Comparison of ENCODE assay signal across 30 mouse cellular contexts in genomic region chr17:12505708-12506107, GRCm38 (mm10). TPM values are rescaled to one million over a fixed set of nuclear protein-coding genes. Genes with fewer than 3 reads are reported as not detected.
DNase-seq lines count a peak whose midpoint lies in the region; ATAC-seq and TF ChIP-seq lines count a peak whose summit lies in the region.
"Had no signal": no experiment of that assay in that cellular context is flagged by ENCODE, and none has a peak within 500 bp of the region (broad histone marks: within the 10 kb centered on the region; RNA-seq: fewer than 3 reads in every experiment).

No protein-coding gene starts in this region.

- ATAC-seq in hindbrain, postnatal 0 days: no peak
- no peak for ATAC-seq in liver, embryonic 14.5 days (ENCODE audit: insufficient read depth)
- ATAC-seq: forebrain, embryonic 16.5 days; hindbrain, embryonic 16.5 days; intestine, postnatal 0 days; midbrain, embryonic 13.5 days had no signal

- H3K36me3 ChIP-seq in hindbrain, postnatal 0 days (ENCODE audit: insufficient read depth, low read length): no peaks in the 10 kb centered on the region
- no peaks in the 10 kb centered on the region for H3K36me3 ChIP-seq in hindbrain, embryonic 10.5 days
- peaks cover 8 to 45% of the 10 kb centered on the region in 2 experiments; a peak in 3 of 4 replicates for H3K36me3 ChIP-seq in MEL (ENCODE audit: control insufficient read depth in 1 of 2, insufficient read depth in 2 of 2, low read length in 2 of 2)
- no peaks in the 10 kb centered on the region for H3K36me3 ChIP-seq in liver, embryonic 14.5 days (replicated peaks; ENCODE audit: control insufficient read depth, insufficient read depth, low read depth)
- H3K36me3 ChIP-seq: embryonic facial prominence, embryonic 12.5 days; forebrain, embryonic 10.5 days; limb, embryonic 12.5 days; midbrain, embryonic 13.5 days; stomach, embryonic 15.5 days had no signal

- TF ChIP-seq POLR2A in MEL (IDR thresholded peaks at IDR 0.05; ENCODE audit: control insufficient read depth in 1 of 2, insufficient read depth in 1 of 2, low read depth in 1 of 2, low read length in 2 of 2, poor library complexity in 1 of 2): no peak

- peaks cover 35% of the 10 kb centered on the region for H3K27me3 ChIP-seq in hindbrain, postnatal 0 days (ENCODE audit: insufficient read depth, low read length)
- H3K27me3 ChIP-seq in hindbrain, embryonic 10.5 days (ENCODE audit: insufficient read depth, poor library complexity, severe bottlenecking): peaks cover 66% of the 10 kb centered on the region
- H3K27me3 ChIP-seq in MEL (ENCODE audit: control insufficient read depth in 1 of 2, insufficient read depth in 2 of 2, low read length in 2 of 2): no peaks in the 10 kb centered on the region
- H3K27me3 ChIP-seq in liver, embryonic 14.5 days (ENCODE audit: control insufficient read depth, insufficient read depth, low read length): peaks cover 24% of the 10 kb centered on the region

- DNase-seq in hindbrain, postnatal 0 days (ENCODE audit: low spot score): no peak
- no peak for DNase-seq in hindbrain, embryonic 10.5 days (ENCODE audit: low spot score)
- DNase-seq in 416B (ENCODE audit: low read depth) (peak; percentile 36), MEL (ENCODE audit: low read depth, low spot score) (peak; percentile 58)
- DNase-seq in liver, embryonic 14.5 days (ENCODE audit: low read depth in 3 of 3, low spot score in 3 of 3): no peak
- DNase-seq in left cerebral cortex, postnatal 10 days (ENCODE audit: extremely low spot score in 1 of 2, low spot score in 2 of 2): no peak
- no peak for DNase-seq in kidney, adult 8-10 months
- DNase-seq: adrenal gland, postnatal 10 days; cerebellum, adult 11 months; cerebellum, adult 9-10 months; cerebellum, postnatal 36 days; embryo, embryonic 11 days; gastrocnemius, postnatal 10 days; heart, postnatal 10 days; kidney, postnatal 14 days; layer of hippocampus, adult 9-11 months; lung, postnatal 36 days; right cerebral cortex, postnatal 25 days; thymus, postnatal 14 days had no signal

- peaks cover 58% of the 10 kb centered on the region for H3K79me2 ChIP-seq in MEL (ENCODE audit: control insufficient read depth, insufficient read depth, low read length, poor library complexity)

- no peak overlapping the region for H3K27ac ChIP-seq in hindbrain, postnatal 0 days
- no peak overlapping the region for H3K27ac ChIP-seq in hindbrain, embryonic 10.5 days
- peak overlapping the region; percentile 95 for H3K27ac ChIP-seq in MEL (ENCODE audit: control insufficient read depth, low read depth, low read length)
- no peak overlapping the region for H3K27ac ChIP-seq in liver, embryonic 14.5 days
- H3K27ac ChIP-seq: embryonic facial prominence, embryonic 12.5 days; forebrain, embryonic 10.5 days; limb, embryonic 12.5 days; midbrain, embryonic 13.5 days; stomach, embryonic 15.5 days had no signal

- no peak for TF ChIP-seq RAD21 in MEL (IDR thresholded peaks at IDR 0.05; ENCODE audit: low read depth, low read length)

- WGBS in hindbrain, postnatal 0 days: 80% methylated on average over 6 of the region's 6 CpGs
- WGBS in hindbrain, embryonic 10.5 days: 82% methylated on average over 6 of the region's 6 CpGs
- 14% methylated on average over 6 of the region's 6 CpGs for WGBS in liver, embryonic 14.5 days (ENCODE audit: insufficient replicate concordance)

- H3K4me3 ChIP-seq in hindbrain, postnatal 0 days (ENCODE audit: low read length): no peak overlapping the region
- H3K4me3 ChIP-seq in hindbrain, embryonic 10.5 days: no peak overlapping the region
- peak overlapping the region; percentile 84 to 92 for H3K4me3 ChIP-seq in MEL (ENCODE audit: control insufficient read depth in 1 of 2, insufficient read depth in 1 of 2, low read depth in 2 of 2, low read length in 2 of 2)
- no peak overlapping the region for H3K4me3 ChIP-seq in liver, embryonic 14.5 days (ENCODE audit: insufficient read depth in 1 of 2, low read depth in 2 of 2, low read length in 2 of 2)
- H3K4me3 ChIP-seq: embryonic facial prominence, embryonic 12.5 days; forebrain, embryonic 10.5 days; limb, embryonic 12.5 days; midbrain, embryonic 13.5 days; stomach, embryonic 15.5 days had no signal

- intact Hi-C loops in left cerebral cortex, postnatal 10 days (cut with DNase I): no loop called here

- TF ChIP-seq CTCF in hindbrain, postnatal 0 days (IDR thresholded peaks at IDR 0.05; ENCODE audit: low read depth): no peak
- TF ChIP-seq CTCF in MEL (IDR thresholded peaks at IDR 0.05 in 2 of 3, conservative IDR thresholded peaks at IDR 0.05 in 1 of 3; ENCODE audit: control insufficient read depth in 1 of 3, insufficient read depth in 1 of 3, low read depth in 2 of 3, low read length in 3 of 3, poor library complexity in 1 of 3, severe bottlenecking in 1 of 3): no peak
- no peak for TF ChIP-seq CTCF in liver, embryonic 14.5 days (IDR thresholded peaks at IDR 0.05; ENCODE audit: low read depth)

- H3K4me2 ChIP-seq in hindbrain, postnatal 0 days (ENCODE audit: low read depth, low read length): 0 out of 2 replicates have a peak overlapping the region, but pooled peaks have one; percentile 2
- peak overlapping the region; percentile 55 for H3K4me2 ChIP-seq in liver, embryonic 14.5 days (ENCODE audit: low read depth)
- H3K4me2 ChIP-seq: embryonic facial prominence, embryonic 12.5 days; limb, embryonic 12.5 days; midbrain, embryonic 13.5 days; stomach, embryonic 15.5 days had no signal

- H3K9ac ChIP-seq in hindbrain, postnatal 0 days (replicated peaks; ENCODE audit: low read length): no peak overlapping the region
- H3K9ac ChIP-seq in MEL (ENCODE audit: control insufficient read depth, low read depth, low read length, poor library complexity, severe bottlenecking): peak overlapping the region; percentile 88
- H3K9ac ChIP-seq in liver, embryonic 14.5 days (replicated peaks): no peak overlapping the region
- H3K9ac ChIP-seq: embryonic facial prominence, embryonic 12.5 days; limb, embryonic 12.5 days; midbrain, embryonic 13.5 days; stomach, embryonic 15.5 days had no signal

- H3K9me3 ChIP-seq in hindbrain, postnatal 0 days (ENCODE audit: low read length): 0 out of 2 replicates have a peak, but pooled peaks cover 2% of the 10 kb centered on the region
- no peaks in the 10 kb centered on the region for H3K9me3 ChIP-seq in hindbrain, embryonic 10.5 days
- H3K9me3 ChIP-seq in MEL (replicated peaks; ENCODE audit: insufficient read depth, low read length): no peaks in the 10 kb centered on the region
- H3K9me3 ChIP-seq in liver, embryonic 14.5 days (ENCODE audit: control insufficient read depth, low read length): no peaks in the 10 kb centered on the region
- H3K9me3 ChIP-seq: embryonic facial prominence, embryonic 12.5 days; forebrain, embryonic 10.5 days; midbrain, embryonic 13.5 days; stomach, embryonic 15.5 days had no signal

- H3K4me1 ChIP-seq in hindbrain, postnatal 0 days (ENCODE audit: insufficient read depth, low read length): no peaks in the 10 kb centered on the region; the same call in 1 of the 2 replicates
- peaks cover 11% of the 10 kb centered on the region for H3K4me1 ChIP-seq in hindbrain, embryonic 10.5 days (replicated peaks)
- H3K4me1 ChIP-seq in MEL (ENCODE audit: control insufficient read depth in 1 of 2, insufficient read depth in 2 of 2, low read length in 2 of 2): peaks cover 13 to 40% of the 10 kb centered on the region in 2 experiments
- H3K4me1 ChIP-seq in liver, embryonic 14.5 days (replicated peaks; ENCODE audit: control insufficient read depth in 2 of 2, insufficient read depth in 2 of 2, low read length in 1 of 2): peaks cover 0 to 8% of the 10 kb centered on the region in 2 experiments; a peak in 2 of 4 replicates

- peak in 1 of 2 experiments; percentile 45; a peak in 2 of 4 replicates for TF ChIP-seq EP300 in MEL (IDR thresholded peaks at IDR 0.05; ENCODE audit: low read depth in 1 of 2, low read length in 2 of 2)
- TF ChIP-seq EP300 in liver, embryonic 14.5 days (IDR thresholded peaks at IDR 0.05; ENCODE audit: low read depth): no peak

TF ChIP-seq in MEL, 35 proteins besides CTCF, POLR2A, EP300 and RAD21:
- TF ChIP-seq SIN3A (IDR thresholded peaks at IDR 0.05; ENCODE audit: low read length): peak; percentile 91
- no peak for TF ChIP-seq NRF1 (IDR thresholded peaks at IDR 0.05; ENCODE audit: insufficient read depth, low read depth, low read length, poor library complexity, severe bottlenecking)
- no peak for TF ChIP-seq JUND (IDR thresholded peaks at IDR 0.05; ENCODE audit: low read depth, low read length)
- no peak for TF ChIP-seq HCFC1 (IDR thresholded peaks at IDR 0.05; ENCODE audit: low read depth, low read length)
- no peak for TF ChIP-seq POLR2AphosphoS5 (IDR thresholded peaks at IDR 0.05; ENCODE audit: borderline replicate concordance, low read depth, low read length)
- TF ChIP-seq MYC (IDR thresholded peaks at IDR 0.05; ENCODE audit: low read depth, low read length): no peak
- no peak for TF ChIP-seq ZNF384 (IDR thresholded peaks at IDR 0.05; ENCODE audit: low read depth, low read length)
- 0 out of 2 replicates have a peak, but pooled peaks have one; percentile 19 for TF ChIP-seq MAX (IDR thresholded peaks at IDR 0.05; ENCODE audit: low read length)
- TF ChIP-seq GATA1 (IDR thresholded peaks at IDR 0.05; ENCODE audit: low read depth, low read length): peak; percentile 48; the same call in 1 of the 2 replicates
- TF ChIP-seq TBP (IDR thresholded peaks at IDR 0.05; ENCODE audit: low read depth, low read length): peak; percentile 27; the same call in 1 of the 2 replicates
- TF ChIP-seq ETS1 (IDR thresholded peaks at IDR 0.05; ENCODE audit: low read depth, low read length): peak; percentile 38; the same call in 1 of the 2 replicates
- TF ChIP-seq MXI1 (IDR thresholded peaks at IDR 0.05; ENCODE audit: low read depth, low read length): peak; percentile 49; the same call in 1 of the 2 replicates
- TF ChIP-seq ELF1 (IDR thresholded peaks at IDR 0.05; ENCODE audit: low read depth, low read length): no peak
- TF ChIP-seq USF2 (IDR thresholded peaks at IDR 0.05; ENCODE audit: borderline replicate concordance in 1 of 2, insufficient read depth in 1 of 2, low read depth in 1 of 2, low read length in 2 of 2): no peak
- TF ChIP-seq POLR2AphosphoS2 (IDR thresholded peaks at IDR 0.05; ENCODE audit: low read length): no peak
- no peak for TF ChIP-seq E2F4 (IDR thresholded peaks at IDR 0.05; ENCODE audit: borderline replicate concordance, low read depth, low read length)

RNA-seq across cellular contexts. Expression of gene Slc22a3, which starts 1.8 kb away (rescaled TPM):
- 2.1 and 2.6 TPM in 2 replicates for total RNA-seq in hindbrain, postnatal 0 days (2014; rRNA removed)
- polyA plus RNA-seq in hindbrain, postnatal 0 days (2015; fragmentation: Nextera tagmentation; extraction: Ambion mirVana): 2.9 and 3.1 TPM in 2 replicates
- 0.07 TPM in 1 of 2 replicates, not detected in the other for polyA plus RNA-seq in hindbrain, embryonic 10.5 days (2016; fragmentation: Nextera tagmentation; extraction: Ambion mirVana)
- total RNA-seq in MEL (2012; rRNA removed): 31.5 and 56.0 TPM in 2 replicates
- polyA plus RNA-seq in MEL (2012; ENCODE audit: insufficient read depth in 1 of 2, insufficient read length in 2 of 2, low read depth in 1 of 2, low replicate concordance in 2 of 2, missing spikeins in 1 of 2): 10 to 100 TPM in 1 of 2 experiments, not detected in 1; 87.7 TPM
- 0.53 and 0.97 TPM in 2 replicates for polyA plus RNA-seq in liver, embryonic 14.5 days (2012; rRNA removed)
- 0.56 and 0.78 TPM in 2 replicates for polyA plus RNA-seq in liver, embryonic 14.5 days (2014; fragmentation: Nextera tagmentation; extraction: Ambion mirVana)
- 10 to 100 TPM; 11.1 to 11.4 TPM for total RNA-seq in left cerebral cortex, postnatal 10 days (2021)
- total RNA-seq: CH12.LX; neutrophil, adult 5-6 weeks had no signal
- polyA plus RNA-seq: C2C12 had no signal

Comparison
In these comparisons a context has a peak if more than half of its experiments do, and no peak if none do; other contexts are left out.
1. DNase-seq: peak in 416B (single experiment) and MEL (single experiment); none in hindbrain, postnatal 0 days (single experiment), hindbrain, embryonic 10.5 days (single experiment), liver, embryonic 14.5 days (0 of 3), left cerebral cortex, postnatal 10 days (0 of 2) and kidney, adult 8-10 months (0 of 2).
2. H3K4me3 ChIP-seq: peak in MEL (2 of 2); none in hindbrain, postnatal 0 days (single experiment), hindbrain, embryonic 10.5 days (single experiment) and liver, embryonic 14.5 days (0 of 2).